Comparison of ENCODE assay signal across 8 mouse cellular contexts in the genomic region with DNA sequence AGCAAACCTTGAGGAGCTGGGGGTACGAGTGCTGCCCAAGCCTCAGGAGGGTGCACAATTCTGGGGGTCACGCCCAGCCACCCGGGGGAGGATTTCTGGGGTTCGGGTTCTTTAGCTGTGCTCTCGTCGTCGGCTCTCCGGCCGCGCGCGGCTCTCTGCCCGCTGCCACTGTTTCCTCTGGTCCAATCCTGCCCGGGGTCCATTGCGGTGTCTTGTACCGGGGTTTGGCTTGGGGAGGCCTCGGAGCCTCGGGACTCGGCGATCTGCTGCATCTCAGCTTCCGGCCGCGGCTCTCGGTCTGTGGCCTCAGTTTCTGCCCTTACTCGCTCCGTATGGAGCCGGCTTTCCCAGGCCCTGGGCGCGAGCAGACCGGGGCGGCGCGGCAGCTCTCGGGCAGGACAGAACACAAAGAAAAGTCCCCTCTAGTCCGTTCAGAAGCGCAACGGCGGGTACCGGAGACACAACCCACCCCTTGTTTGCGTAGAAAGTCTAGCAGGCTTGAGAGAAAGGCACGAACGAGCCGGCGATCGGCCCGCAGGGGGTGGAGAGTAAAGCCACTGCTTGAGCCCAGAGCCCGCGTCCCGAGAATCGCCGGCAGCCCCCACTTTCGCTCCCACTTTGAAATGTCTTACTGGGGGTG. TPM values are rescaled to one million over a fixed set of nuclear protein-coding genes. Genes with fewer than 3 reads are reported as not detected.
DNase-seq lines count a peak whose midpoint lies in the region; ATAC-seq lines count a peak whose summit lies in the region.

No protein-coding gene starts in this region.

- peaks cover 66% of the 10 kb centered on the region for H3K4me1 ChIP-seq in erythroblast, embryonic 14.5 days (ENCODE audit: control insufficient read depth)
- H3K4me1 ChIP-seq in heart, embryonic 13.5 days: peaks cover 32% of the 10 kb centered on the region
- peaks cover 26% of the 10 kb centered on the region for H3K4me1 ChIP-seq in midbrain, embryonic 15.5 days

- peak overlapping the region; percentile 55 for H3K4me3 ChIP-seq in erythroblast, embryonic 14.5 days (replicated peaks)
- H3K4me3 ChIP-seq in heart, embryonic 13.5 days: peak overlapping the region; percentile 88
- H3K4me3 ChIP-seq in midbrain, embryonic 15.5 days: peak overlapping the region; percentile 92

- WGBS in heart, embryonic 13.5 days: under 1% methylated on average over 52 of the region's 52 CpGs
- under 1% methylated on average over 52 of the region's 52 CpGs for WGBS in midbrain, embryonic 15.5 days

- peak overlapping the region; percentile 99 for H3K9ac ChIP-seq in heart, embryonic 13.5 days
- H3K9ac ChIP-seq in midbrain, embryonic 15.5 days: peak overlapping the region; percentile 99

- peak overlapping the region; percentile 95 for H3K27ac ChIP-seq in heart, embryonic 13.5 days (replicated peaks)
- H3K27ac ChIP-seq in midbrain, embryonic 15.5 days: peak overlapping the region; percentile 99

- peaks cover 11% of the 10 kb centered on the region; the same call in 1 of the 2 replicates for H3K9me3 ChIP-seq in erythroblast, embryonic 14.5 days (ENCODE audit: control insufficient read depth, low read length)
- H3K9me3 ChIP-seq in heart, embryonic 13.5 days: no peaks in the 10 kb centered on the region
- no peaks in the 10 kb centered on the region for H3K9me3 ChIP-seq in midbrain, embryonic 15.5 days

- H3K27me3 ChIP-seq in erythroblast, embryonic 14.5 days (ENCODE audit: control insufficient read depth): peaks cover 100% of the 10 kb centered on the region
- no peaks in the 10 kb centered on the region for H3K27me3 ChIP-seq in heart, embryonic 13.5 days (replicated peaks)
- H3K27me3 ChIP-seq in midbrain, embryonic 15.5 days (replicated peaks): no peaks in the 10 kb centered on the region

- DNase-seq in B cell, adult 2 months: peak; percentile 51 to 60
- DNase-seq in cerebellum, postnatal 10 days: peak; percentile 76 to 82
- peak; percentile 60 to 72 for DNase-seq in kidney, postnatal 25 days
- DNase-seq in thymus, postnatal 36 days: peak; percentile 55

- H3K4me2 ChIP-seq in heart, embryonic 13.5 days: peak overlapping the region; percentile 99
- H3K4me2 ChIP-seq in midbrain, embryonic 15.5 days: peak overlapping the region; percentile 88

- H3K36me3 ChIP-seq in erythroblast, embryonic 14.5 days (ENCODE audit: control insufficient read depth): no peaks in the 10 kb centered on the region
- no peaks in the 10 kb centered on the region for H3K36me3 ChIP-seq in heart, embryonic 13.5 days
- H3K36me3 ChIP-seq in midbrain, embryonic 15.5 days (replicated peaks): no peaks in the 10 kb centered on the region

- ATAC-seq in erythroblast, adult 5-6 weeks (replicated peaks; ENCODE audit: low FRiP score, poor library complexity, severe bottlenecking): no peak
- ATAC-seq in heart, embryonic 13.5 days (ENCODE audit: extremely low read depth, insufficient number of reproducible peaks, low FRiP score, low TSS enrichment): no peak
- ATAC-seq in midbrain, embryonic 15.5 days (replicated peaks): no peak

RNA-seq across cellular contexts. Expression of a gene that starts 1.5 kb away (rescaled TPM):
- polyA plus RNA-seq in erythroblast, embryonic 14.5 days (2012): 0.17 and 0.21 TPM in 2 replicates
- 2.1 and 3.3 TPM in 2 replicates for total RNA-seq in erythroblast, adult 5-6 weeks (2015; ENCODE audit: low replicate concordance)
- total RNA-seq in erythroblast, adult 5-6 weeks (2017; ENCODE audit: low replicate concordance): 0.84 and 2.0 TPM in 2 replicates
- polyA plus RNA-seq in heart, embryonic 13.5 days (2015; fragmentation: Nextera tagmentation; extraction: Ambion mirVana): 4.4 and 5.2 TPM in 2 replicates
- 16.2 and 16.7 TPM in 2 replicates for polyA plus RNA-seq in midbrain, embryonic 15.5 days (2015; fragmentation: Nextera tagmentation; extraction: Ambion mirVana)
